Mouse (Mus musculus) adrenal gland, postnatal 36 days (tissue): ENCODE results near the gene Tasp1. TPM values are rescaled to one million over a fixed set of nuclear protein-coding genes. Genes with fewer than 3 reads are reported as not detected.
"Not testable (repeated sequence)": the region's sequence is repeated elsewhere in the genome, so short reads cannot be mapped to it uniquely, and the experiment has no call there.

Source experiments
- DNase-seq, 2 experiments: peaks; one replicate each; pipeline ENCODE4 v3.0.0; 2021; ENCODE audit warnings: mixed read lengths in 1 of 2
- total RNA-seq, 2 experiments: library from RNA; stranded (reverse); gene quantifications; 2 replicates each; pipeline ENCODE4 v1.2.3; 2021

The Tasp1 gene
- total RNA-seq, 2 experiments from 2014 or later, result 8.0 to 12.0 TPM

GRCm38 (mm10) chr2:139883581-139884263 is 182.9 kb downstream of the Tasp1 start:
- no peak for DNase-seq

GRCm38 (mm10) chr2:139878052-139878621 is 188.5 kb downstream of the Tasp1 start:
- DNase-seq, result no peak

- DNase-seq, result no peak
Observed at GRCm38 (mm10) chr2:139875876-139876275, 190.7 kb downstream of the Tasp1 start.

GRCm38 (mm10) chr2:139874173-139874572 is 192.4 kb downstream of the Tasp1 start:
- DNase-seq, result no peak

GRCm38 (mm10) chr2:139873762-139874161 is 192.8 kb downstream of the Tasp1 start:
- no peak for DNase-seq

- DNase-seq, result not testable (repeated sequence)
Observed at GRCm38 (mm10) chr2:139869071-139869470, 197.5 kb downstream of the Tasp1 start.

GRCm38 (mm10) chr2:139863396-139863795 is 203.2 kb downstream of the Tasp1 start:
- DNase-seq, result not testable (repeated sequence)

- no peak for DNase-seq
Observed at GRCm38 (mm10) chr2:139860133-139860494, 206.5 kb downstream of the Tasp1 start.

- no peak for DNase-seq
Observed at GRCm38 (mm10) chr2:139859424-139860132, 207.0 kb downstream of the Tasp1 start.

GRCm38 (mm10) chr2:139849621-139850020 is 217.0 kb downstream of the Tasp1 start:
- no peak for DNase-seq

- DNase-seq, result no peak
Observed at GRCm38 (mm10) chr2:139841359-139841758, 225.2 kb downstream of the Tasp1 start.

- DNase-seq, result no peak
Observed at GRCm38 (mm10) chr2:139840941-139841340, 225.7 kb downstream of the Tasp1 start.

- no peak for DNase-seq
Observed at GRCm38 (mm10) chr2:139821589-139822378, 244.8 kb downstream of the Tasp1 start.

- DNase-seq, result no peak
Observed at GRCm38 (mm10) chr2:139817275-139817674, 249.3 kb downstream of the Tasp1 start.

GRCm38 (mm10) chr2:139807887-139808286 is 258.7 kb downstream of the Tasp1 start:
- no peak for DNase-seq

GRCm38 (mm10) chr2:139804041-139804440 is 262.6 kb downstream of the Tasp1 start:
- no peak for DNase-seq

- no peak for DNase-seq
Observed at GRCm38 (mm10) chr2:139792345-139793120, 274.1 kb downstream of the Tasp1 start.

- peak; percentile 23 to 27 for DNase-seq
Observed at GRCm38 (mm10) chr2:139788658-139789057, 277.9 kb downstream of the Tasp1 start.

GRCm38 (mm10) chr2:139784946-139785345 is 281.7 kb downstream of the Tasp1 start:
- DNase-seq, result no peak

- no peak for DNase-seq
Observed at GRCm38 (mm10) chr2:139784465-139784864, 282.1 kb downstream of the Tasp1 start.
